Mouse (Mus musculus): ENCODE data around the gene Hist1h3e. TPM values are rescaled to one million over a fixed set of nuclear protein-coding genes. Genes with fewer than 3 reads are reported as not detected.
A peak's percentile ranks its signal among the peaks of the same experiment; 100 is the strongest.

The Hist1h3e gene
- polyA plus RNA-seq, 1 experiment from 2014 or later: 5.0 TPM

DNA sequence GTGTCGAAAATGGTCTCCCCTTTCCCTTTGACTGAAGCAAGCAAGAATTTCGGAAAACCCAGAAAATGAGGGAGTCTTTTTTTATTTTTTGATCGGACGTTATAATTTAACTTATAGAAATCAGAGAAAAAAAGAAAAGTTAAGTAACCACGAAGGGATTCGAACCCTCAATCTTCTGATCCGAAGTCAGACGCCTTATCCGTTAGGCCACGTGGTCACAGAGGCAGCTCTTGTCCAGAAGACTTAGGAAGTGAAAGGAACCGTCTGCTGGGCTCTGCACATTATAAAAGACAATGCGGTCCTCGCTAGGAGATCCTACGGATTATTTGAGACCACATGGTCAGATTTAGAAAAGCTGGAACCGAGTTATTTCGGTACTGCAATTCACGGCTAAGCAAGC, 35.9 kb downstream of the Hist1h3e start:
- peak; percentile 38; the same call in 1 of the 2 replicates for ATAC-seq (replicated peaks; ENCODE audit: low FRiP score, low read depth)
- WGBS: under 1% methylated on average over 17 of the region's 17 CpGs
- no peaks in the 10 kb centered on the region for H3K36me3 ChIP-seq (ENCODE audit: insufficient read depth, low read length)
- DNase-seq (ENCODE audit: low spot score): peak; percentile 93
- peak overlapping the region; percentile 36; the same call in 1 of the 2 replicates for H3K9ac ChIP-seq (ENCODE audit: low read depth, low read length)
- H3K27ac ChIP-seq: no peak overlapping the region
- H3K4me2 ChIP-seq (ENCODE audit: low read length): peak overlapping the region; percentile 57
- no peaks in the 10 kb centered on the region for H3K4me1 ChIP-seq (replicated peaks; ENCODE audit: insufficient read depth, low read length)
- H3K4me3 ChIP-seq (replicated peaks; ENCODE audit: low read depth, low read length): peak overlapping the region; percentile 37
- no peaks in the 10 kb centered on the region for H3K27me3 ChIP-seq (ENCODE audit: insufficient read depth, low read length)
- no peaks in the 10 kb centered on the region for H3K9me3 ChIP-seq (replicated peaks; ENCODE audit: low read length)
- no peak for TF ChIP-seq CTCF (IDR thresholded peaks at IDR 0.05; ENCODE audit: low read depth)

DNA sequence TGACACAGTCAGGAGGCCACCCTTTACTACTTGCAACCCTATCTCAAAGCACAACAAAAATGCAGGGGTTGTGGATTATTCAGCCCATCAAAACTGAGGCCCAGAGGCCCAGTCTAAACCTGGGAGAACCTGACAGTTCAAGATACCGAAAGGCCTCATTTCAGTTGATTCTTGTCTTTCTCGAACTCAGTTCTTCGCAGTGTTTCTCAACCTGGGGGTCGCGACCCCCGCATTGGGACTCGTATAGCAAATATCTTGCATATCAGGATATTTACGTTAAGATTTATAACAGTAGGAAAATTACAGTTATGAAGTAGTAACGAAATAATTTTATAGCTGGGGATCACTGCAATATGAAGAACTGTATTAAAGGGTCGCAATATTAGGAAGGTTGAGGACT, 36.3 kb downstream of the Hist1h3e start:
- no peaks in the 10 kb centered on the region for H3K27me3 ChIP-seq (ENCODE audit: insufficient read depth, low read length)
- ATAC-seq (replicated peaks; ENCODE audit: low FRiP score, low read depth) (no peak), DNase-seq (ENCODE audit: low spot score) (no peak)
- no peaks in the 10 kb centered on the region for H3K36me3 ChIP-seq (ENCODE audit: insufficient read depth, low read length)
- no peak for TF ChIP-seq CTCF (IDR thresholded peaks at IDR 0.05; ENCODE audit: low read depth)
- H3K9me3 ChIP-seq (replicated peaks; ENCODE audit: low read length): no peaks in the 10 kb centered on the region
- 2% methylated on average over 10 of the region's 10 CpGs for WGBS
- H3K9ac ChIP-seq (ENCODE audit: low read depth, low read length): no peak overlapping the region
- peak overlapping the region; percentile 37 for H3K4me3 ChIP-seq (replicated peaks; ENCODE audit: low read depth, low read length)
- no peak overlapping the region for H3K27ac ChIP-seq
- peak overlapping the region; percentile 57 for H3K4me2 ChIP-seq (ENCODE audit: low read length)
- no peaks in the 10 kb centered on the region for H3K4me1 ChIP-seq (replicated peaks; ENCODE audit: insufficient read depth, low read length)

DNA sequence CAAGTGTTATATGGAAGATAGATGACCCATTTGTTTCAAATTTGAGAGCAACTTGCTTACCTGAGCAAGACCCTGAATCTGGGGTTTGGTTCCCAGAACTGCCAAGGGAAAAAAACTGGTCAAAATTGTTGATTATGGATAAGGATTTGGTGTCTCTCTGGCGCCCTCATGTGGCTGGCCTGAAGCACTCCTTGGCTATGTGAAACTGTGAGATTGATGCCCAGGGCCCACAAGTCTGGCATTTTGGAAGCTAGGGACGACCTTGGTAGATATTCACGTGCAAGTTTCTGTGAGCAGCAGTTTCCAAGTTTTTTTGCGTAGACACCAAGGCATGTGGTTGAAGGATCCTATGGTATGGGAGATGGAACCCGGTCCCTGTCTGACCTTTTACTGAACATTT, 37.5 kb downstream of the Hist1h3e start:
- no peaks in the 10 kb centered on the region for H3K27me3 ChIP-seq (ENCODE audit: insufficient read depth, low read length)

DNA sequence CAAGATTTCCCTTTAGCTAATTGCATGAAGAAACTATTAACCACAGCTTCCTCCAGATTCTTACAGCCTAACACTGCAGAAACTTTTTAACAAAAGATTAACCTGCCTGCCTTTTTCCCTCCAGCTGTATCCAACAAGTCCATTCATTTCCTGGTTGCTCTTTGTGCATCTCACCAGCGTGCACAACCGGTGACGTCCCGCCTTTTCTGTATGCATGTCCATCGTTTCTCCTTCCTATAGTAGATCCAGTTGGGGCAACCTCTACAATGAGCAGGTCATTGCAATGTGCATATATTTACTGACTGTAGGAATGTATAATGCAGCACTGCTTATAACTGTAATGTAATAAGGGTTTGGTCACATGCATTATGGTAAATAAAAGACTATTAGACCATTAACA, 38.2 kb downstream of the Hist1h3e start:
- Histone ChIP-seq H3K9me3 (replicated peaks; ENCODE audit: low read length) (no peaks in the 10 kb centered on the region), H3K4me1 (replicated peaks; ENCODE audit: insufficient read depth, low read length) (no peaks in the 10 kb centered on the region), H3K36me3 (ENCODE audit: insufficient read depth, low read length) (no peaks in the 10 kb centered on the region), H3K4me2 (ENCODE audit: low read length) (no peak overlapping the region), H3K27ac (no peak overlapping the region), H3K27me3 (ENCODE audit: insufficient read depth, low read length) (no peaks in the 10 kb centered on the region), H3K9ac (ENCODE audit: low read depth, low read length) (no peak overlapping the region), H3K4me3 (replicated peaks; ENCODE audit: low read depth, low read length) (no peak overlapping the region)
- ATAC-seq (replicated peaks; ENCODE audit: low FRiP score, low read depth) (no peak), DNase-seq (ENCODE audit: low spot score) (no peak)
- 47% methylated on average over 5 of the region's 5 CpGs for WGBS
- no peak for TF ChIP-seq CTCF (IDR thresholded peaks at IDR 0.05; ENCODE audit: low read depth)

More for the DNA sequence above, 37.5 kb downstream of the Hist1h3e start:
- peak; percentile 91 for TF ChIP-seq CTCF (IDR thresholded peaks at IDR 0.05; ENCODE audit: low read depth)
- Histone ChIP-seq H3K36me3 (ENCODE audit: insufficient read depth, low read length) (no peaks in the 10 kb centered on the region), H3K9ac (ENCODE audit: low read depth, low read length) (no peak overlapping the region), H3K4me3 (replicated peaks; ENCODE audit: low read depth, low read length) (no peak overlapping the region), H3K27ac (no peak overlapping the region), H3K9me3 (replicated peaks; ENCODE audit: low read length) (no peaks in the 10 kb centered on the region), H3K4me2 (ENCODE audit: low read length) (no peak overlapping the region), H3K4me1 (replicated peaks; ENCODE audit: insufficient read depth, low read length) (no peaks in the 10 kb centered on the region)
- ATAC-seq (replicated peaks; ENCODE audit: low FRiP score, low read depth): no peak
- peak; percentile 89 for DNase-seq (ENCODE audit: low spot score)
- 11% methylated on average over 5 of the region's 5 CpGs for WGBS

DNA sequence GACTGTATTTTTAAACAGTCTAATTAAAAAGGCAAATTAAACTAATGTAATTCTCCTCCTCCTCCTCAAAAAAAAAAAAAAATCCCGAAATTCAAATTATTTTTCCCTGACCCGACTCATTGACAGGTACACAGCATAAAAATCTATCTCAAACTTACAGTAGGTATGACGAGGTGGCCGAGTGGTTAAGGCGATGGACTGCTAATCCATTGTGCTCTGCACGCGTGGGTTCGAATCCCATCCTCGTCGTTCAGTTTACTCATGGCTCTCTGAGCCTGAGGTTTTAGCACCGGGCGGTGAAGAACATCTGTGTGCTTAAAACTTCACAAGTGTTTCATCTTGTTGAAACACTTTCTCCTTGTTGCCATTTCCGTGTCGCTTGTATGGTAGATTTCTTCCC, 40.5 kb downstream of the Hist1h3e start:
- 2% methylated on average over 14 of the region's 14 CpGs for WGBS
- no peak for TF ChIP-seq CTCF (IDR thresholded peaks at IDR 0.05; ENCODE audit: low read depth)
- H3K36me3 ChIP-seq (ENCODE audit: insufficient read depth, low read length): no peaks in the 10 kb centered on the region
- DNase-seq (ENCODE audit: low spot score) (peak; percentile 74), ATAC-seq (replicated peaks; ENCODE audit: low FRiP score, low read depth) (no peak)
- no peaks in the 10 kb centered on the region for H3K4me1 ChIP-seq (replicated peaks; ENCODE audit: insufficient read depth, low read length)
- H3K27me3 ChIP-seq (ENCODE audit: insufficient read depth, low read length): no peaks in the 10 kb centered on the region
- no peak overlapping the region for H3K4me3 ChIP-seq (replicated peaks; ENCODE audit: low read depth, low read length)
- H3K27ac ChIP-seq: no peak overlapping the region
- H3K9me3 ChIP-seq (replicated peaks; ENCODE audit: low read length): no peaks in the 10 kb centered on the region
- peak overlapping the region; percentile 21 for H3K4me2 ChIP-seq (ENCODE audit: low read length)
- H3K9ac ChIP-seq (ENCODE audit: low read depth, low read length): no peak overlapping the region

DNA sequence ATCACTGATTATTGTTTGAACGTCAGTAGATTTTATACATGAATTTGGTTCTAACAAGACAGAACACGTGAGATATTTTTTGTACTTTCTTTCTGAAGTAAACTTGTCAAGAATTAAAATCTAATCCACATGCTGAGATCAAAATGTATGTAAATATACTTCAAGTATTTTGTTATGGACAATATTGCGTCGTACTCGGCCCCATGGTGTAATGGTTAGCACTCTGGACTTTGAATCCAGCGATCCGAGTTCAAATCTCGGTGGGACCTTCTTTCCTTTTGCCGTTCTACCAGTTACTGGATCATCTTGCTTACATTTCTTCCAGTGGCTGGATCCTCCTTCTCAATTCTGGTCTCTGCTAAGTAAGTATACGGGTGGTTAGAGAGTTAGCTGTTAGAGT, 42.8 kb downstream of the Hist1h3e start:
- H3K36me3 ChIP-seq (ENCODE audit: insufficient read depth, low read length): no peaks in the 10 kb centered on the region
- H3K4me2 ChIP-seq (ENCODE audit: low read length): peak overlapping the region; percentile 53
- H3K4me3 ChIP-seq (replicated peaks; ENCODE audit: low read depth, low read length): peak overlapping the region; percentile 50
- no peak overlapping the region for H3K27ac ChIP-seq
- no peaks in the 10 kb centered on the region for H3K27me3 ChIP-seq (ENCODE audit: insufficient read depth, low read length)
- no peak for TF ChIP-seq CTCF (IDR thresholded peaks at IDR 0.05; ENCODE audit: low read depth)
- H3K9me3 ChIP-seq (replicated peaks; ENCODE audit: low read length): no peaks in the 10 kb centered on the region
- H3K9ac ChIP-seq (ENCODE audit: low read depth, low read length): 0 out of 2 replicates have a peak overlapping the region, but pooled peaks have one; percentile 14
- DNase-seq (ENCODE audit: low spot score) (peak; percentile 88), ATAC-seq (replicated peaks; ENCODE audit: low FRiP score, low read depth) (peak; percentile 49)
- H3K4me1 ChIP-seq (replicated peaks; ENCODE audit: insufficient read depth, low read length): no peaks in the 10 kb centered on the region
- 2% methylated on average over 10 of the region's 10 CpGs for WGBS

DNA sequence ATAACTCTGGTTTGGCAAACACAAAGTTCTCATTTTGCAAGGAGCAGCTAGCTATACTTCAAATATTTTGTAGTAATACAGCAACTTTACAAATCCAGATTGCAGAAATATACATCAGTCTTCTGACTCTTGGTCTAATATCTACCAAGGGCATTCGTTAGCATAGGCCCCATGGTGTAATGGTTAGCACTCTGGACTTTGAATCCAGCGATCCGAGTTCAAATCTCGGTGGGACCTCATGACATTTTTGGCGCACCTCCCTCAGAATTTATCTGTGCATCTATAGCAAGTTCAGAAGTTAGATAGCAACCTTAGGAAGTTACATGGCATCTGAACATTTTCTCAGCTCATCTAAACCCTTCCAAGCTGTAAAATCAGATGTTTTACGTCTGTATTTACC, 43.3 kb downstream of the Hist1h3e start:
- no peaks in the 10 kb centered on the region for H3K9me3 ChIP-seq (replicated peaks; ENCODE audit: low read length)
- no peaks in the 10 kb centered on the region for H3K27me3 ChIP-seq (ENCODE audit: insufficient read depth, low read length)
- no peaks in the 10 kb centered on the region for H3K36me3 ChIP-seq (ENCODE audit: insufficient read depth, low read length)
- under 1% methylated on average over 6 of the region's 6 CpGs for WGBS
- peak overlapping the region; percentile 50 for H3K4me3 ChIP-seq (replicated peaks; ENCODE audit: low read depth, low read length)
- H3K4me2 ChIP-seq (ENCODE audit: low read length): peak overlapping the region; percentile 53
- 0 out of 2 replicates have a peak, but pooled peaks have one; percentile 33 for ATAC-seq (replicated peaks; ENCODE audit: low FRiP score, low read depth)
- no peak for TF ChIP-seq CTCF (IDR thresholded peaks at IDR 0.05; ENCODE audit: low read depth)
- H3K9ac ChIP-seq (ENCODE audit: low read depth, low read length): 0 out of 2 replicates have a peak overlapping the region, but pooled peaks have one; percentile 14
- no peaks in the 10 kb centered on the region for H3K4me1 ChIP-seq (replicated peaks; ENCODE audit: insufficient read depth, low read length)
- peak; percentile 80 for DNase-seq (ENCODE audit: low spot score)
- no peak overlapping the region for H3K27ac ChIP-seq
